8 mouse cellular contexts compared by ENCODE assay signal in genomic region chr11:61578541-61578982, GRCm38 (mm10). TPM values are rescaled to one million over a fixed set of nuclear protein-coding genes. Genes with fewer than 3 reads are reported as not detected.
DNase-seq lines count a peak whose midpoint lies in the region; ATAC-seq and TF ChIP-seq lines count a peak whose summit lies in the region.

No protein-coding gene starts in this region.

- no peaks in the 10 kb centered on the region for H3K9me3 ChIP-seq in heart, embryonic 14.5 days (ENCODE audit: control insufficient read depth, low read length)
- H3K9me3 ChIP-seq in heart, embryonic 16.5 days (replicated peaks; ENCODE audit: control insufficient read depth, low read length), result no peaks in the 10 kb centered on the region
- H3K9me3 ChIP-seq in lung, embryonic 14.5 days (ENCODE audit: low read depth, low read length), result 0 out of 2 replicates have a peak, but pooled peaks cover 4% of the 10 kb centered on the region

- no peak for TF ChIP-seq CTCF in Patski (IDR thresholded peaks at IDR 0.05)
- TF ChIP-seq CTCF in lung, embryonic 14.5 days (IDR thresholded peaks at IDR 0.05; ENCODE audit: low read depth), result no peak

- no peaks in the 10 kb centered on the region for H3K36me3 ChIP-seq in heart, embryonic 14.5 days (ENCODE audit: control insufficient read depth, insufficient read depth, low read length)
- H3K36me3 ChIP-seq in heart, embryonic 16.5 days (ENCODE audit: control insufficient read depth, insufficient read depth), result no peaks in the 10 kb centered on the region
- no peaks in the 10 kb centered on the region; the same call in 1 of the 2 replicates for H3K36me3 ChIP-seq in lung, embryonic 14.5 days (ENCODE audit: insufficient read depth)

- 2% methylated on average over 17 of the region's 17 CpGs for WGBS in heart, embryonic 14.5 days
- 4% methylated on average over 17 of the region's 17 CpGs for WGBS in heart, embryonic 16.5 days
- 2% methylated on average over 17 of the region's 17 CpGs for WGBS in lung, embryonic 14.5 days

- POLR2A ChIA-PET in Patski (lab: Charles Lee), result interaction anchor here (0.7 to 2.2 kb wide), 6 partner anchors 9 to 41 kb away, joined by 3 to 11 read pairs (median 5); no protein-coding TSS in a partner anchor

- H3K4me2 ChIP-seq in heart, embryonic 14.5 days (ENCODE audit: low read length), result peak overlapping the region; percentile 89
- H3K4me2 ChIP-seq in heart, embryonic 16.5 days (ENCODE audit: low read depth, low read length), result peak overlapping the region; percentile 94
- peak overlapping the region; percentile 91 for H3K4me2 ChIP-seq in lung, embryonic 14.5 days

- no peaks in the 10 kb centered on the region for H3K27me3 ChIP-seq in heart, embryonic 14.5 days (ENCODE audit: control insufficient read depth, insufficient read depth, low read length)
- no peaks in the 10 kb centered on the region for H3K27me3 ChIP-seq in Patski
- H3K27me3 ChIP-seq in heart, embryonic 16.5 days (ENCODE audit: control insufficient read depth, insufficient read depth, low read length), result no peaks in the 10 kb centered on the region
- no peaks in the 10 kb centered on the region for H3K27me3 ChIP-seq in lung, embryonic 14.5 days (ENCODE audit: insufficient read depth, low read length)

- peak overlapping the region; percentile 95 for H3K9ac ChIP-seq in heart, embryonic 14.5 days (ENCODE audit: low read length)
- peak overlapping the region; percentile 96 for H3K9ac ChIP-seq in heart, embryonic 16.5 days (ENCODE audit: low read length)
- H3K9ac ChIP-seq in lung, embryonic 14.5 days, result peak overlapping the region; percentile 93

- DNase-seq in heart, adult 9 months (ENCODE audit: low spot score in 2 of 2), result no peak
- no peak for DNase-seq in Patski (ENCODE audit: low read depth, low spot score)
- DNase-seq in lung, embryonic 14.5 days, result peak; percentile 50
- DNase-seq in spleen, postnatal 4 days (ENCODE audit: low spot score in 2 of 2), result no peak
- no peak for DNase-seq in right cerebral cortex, postnatal 14 days
- no peak for DNase-seq in urinary bladder, adult 2 months (ENCODE audit: low spot score)

- CTCF ChIA-PET in Patski (lab: Charles Lee), result interaction anchor here (0.9 to 1.6 kb wide), 4 partner anchors 14 to 75 kb away, joined by 3 to 9 read pairs (median 4); no protein-coding TSS in a partner anchor

- in situ Hi-C loops in Patski (cut with MboI; ENCODE audit: low pct_unique_long_range_greater_than_20kb), result loop anchor here (5.0 kb wide), 1 partner anchor 34 kb away; no protein-coding TSS in a partner anchor

- H3K27ac ChIP-seq in heart, embryonic 14.5 days (replicated peaks in 1 of 2; ENCODE audit: control insufficient read depth in 1 of 2, insufficient read depth in 1 of 2, low read depth in 2 of 2, low read length in 2 of 2), result peak overlapping the region; percentile 65 to 91
- H3K27ac ChIP-seq in heart, embryonic 16.5 days (ENCODE audit: low read length), result peak overlapping the region; percentile 89
- peak overlapping the region; percentile 88 for H3K27ac ChIP-seq in lung, embryonic 14.5 days (ENCODE audit: low read depth)

- H3K4me3 ChIP-seq in heart, embryonic 14.5 days (ENCODE audit: control insufficient read depth in 1 of 2, insufficient read depth in 1 of 2, low read depth in 1 of 2, low read length in 2 of 2), result peak overlapping the region; percentile 82 to 83
- H3K4me3 ChIP-seq in heart, embryonic 16.5 days (ENCODE audit: low read length), result peak overlapping the region; percentile 79
- H3K4me3 ChIP-seq in lung, embryonic 14.5 days (ENCODE audit: low read depth, low read length), result peak overlapping the region; percentile 91

- peaks cover 2 to 23% of the 10 kb centered on the region in 2 experiments; a peak in 2 of 4 replicates for H3K4me1 ChIP-seq in heart, embryonic 14.5 days (ENCODE audit: control insufficient read depth in 2 of 2, insufficient read depth in 2 of 2, low read length in 2 of 2)
- H3K4me1 ChIP-seq in heart, embryonic 16.5 days (ENCODE audit: control insufficient read depth, insufficient read depth, low read length), result peaks cover 9% of the 10 kb centered on the region
- H3K4me1 ChIP-seq in lung, embryonic 14.5 days (ENCODE audit: insufficient read depth), result 0 out of 2 replicates have a peak, but pooled peaks cover 9% of the 10 kb centered on the region

- no peak for ATAC-seq in heart, embryonic 14.5 days (ENCODE audit: insufficient number of reproducible peaks, insufficient read depth, low FRiP score, low read depth)
- peak; percentile 15 for ATAC-seq in Patski
- peak; percentile 20 for ATAC-seq in heart, embryonic 16.5 days (replicated peaks; ENCODE audit: extremely low read depth, insufficient read depth, low FRiP score)
- peak; percentile 18; the same call in 1 of the 2 replicates for ATAC-seq in lung, embryonic 14.5 days (ENCODE audit: insufficient read depth)

RNA-seq across cellular contexts. Expression of gene Epn2, which starts 0.9 kb away (rescaled TPM):
- polyA plus RNA-seq in heart, embryonic 14.5 days (2014; fragmentation: Nextera tagmentation; extraction: Ambion mirVana), result 23.9 and 24.9 TPM in 2 replicates
- polyA plus RNA-seq in Patski (2021), result 84.4 TPM
- polyA plus RNA-seq in heart, embryonic 16.5 days (2015; fragmentation: Nextera tagmentation; extraction: Ambion mirVana), result 19.0 and 19.7 TPM in 2 replicates
- 26.1 and 30.0 TPM in 2 replicates for polyA plus RNA-seq in lung, embryonic 14.5 days (2014; fragmentation: Nextera tagmentation; extraction: Ambion mirVana)
- polyA plus RNA-seq in urinary bladder, adult 2 months (2012; rRNA removed), result 46.0 and 48.3 TPM in 2 replicates
